Mouse (Mus musculus): ENCODE data around the gene Nek3. TPM values are rescaled to one million over a fixed set of nuclear protein-coding genes. Genes with fewer than 3 reads are reported as not detected.

Gene Nek3
- 1 to 10 TPM; 2.5 to 3.6 TPM for total RNA-seq (2021)
- long read RNA-seq, experiment 1, result 0 reads
- long read RNA-seq, experiment 2, partial matches to known transcripts, result 0 of 3 reads
- long read RNA-seq, experiment 2, other reads (novel, unspliced or antisense), result 1 of 3 reads

DNA sequence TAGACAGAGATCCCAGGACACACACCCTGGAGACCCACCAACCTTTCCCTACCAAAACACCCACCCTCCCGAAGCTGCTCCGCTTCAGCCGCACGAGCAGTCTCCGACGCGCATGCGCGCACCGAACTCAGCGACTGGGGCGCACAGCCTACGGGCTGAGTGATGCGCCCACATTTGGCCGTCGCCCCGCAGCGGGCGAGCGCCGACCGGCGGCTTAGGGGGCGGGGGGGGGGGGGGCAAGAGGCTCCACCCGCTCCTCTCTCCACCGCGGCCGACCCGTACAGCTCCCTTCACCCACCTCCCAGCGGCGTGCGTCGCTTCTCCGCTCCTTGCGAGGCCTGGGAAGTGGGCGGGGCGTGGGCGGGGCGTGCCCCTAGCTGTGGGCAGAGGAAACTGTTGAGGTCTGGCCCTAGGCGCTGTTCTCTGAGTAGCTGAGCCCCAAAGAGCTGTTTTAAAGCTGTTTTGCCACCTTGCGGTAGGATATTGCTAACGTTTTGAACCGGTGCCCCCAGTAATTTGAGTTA lies at the start of gene Nek3:
Nek3 (minus strand) TSS at position 356 of the 524 bp plus-strand sequence.
- peak; percentile 91 for DNase-seq
- intact Hi-C loops (cut with DNase I; ENCODE audit: low total_unique reads), result no loop called here

DNA sequence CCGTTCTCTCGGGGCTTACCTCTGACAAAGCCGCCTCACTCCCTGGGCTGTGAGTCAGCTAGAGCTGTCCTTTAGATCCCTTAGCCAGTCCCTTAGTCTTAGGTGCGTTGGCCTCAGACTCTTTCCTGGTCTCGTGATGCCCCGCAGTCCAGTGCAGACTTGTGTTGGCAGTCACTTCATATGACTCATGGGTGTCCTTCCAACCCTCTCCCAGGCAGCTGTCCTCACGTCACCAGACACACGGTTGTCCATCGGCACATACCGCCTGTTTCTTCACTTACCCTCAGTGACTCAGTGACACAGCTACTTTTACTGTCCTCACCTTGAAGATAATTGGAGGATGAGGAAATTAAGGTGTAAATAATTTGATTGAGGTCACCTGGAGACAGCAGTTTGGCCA lies 48.6 kb upstream of the Nek3 start:
- no peak for DNase-seq
- intact Hi-C loops (cut with DNase I; ENCODE audit: low total_unique reads), result no loop called here

GRCm38 (mm10) chr8:22209012-22209411 lies 42.8 kb upstream of the Nek3 start:
- no peak for DNase-seq
- intact Hi-C loops (cut with DNase I; ENCODE audit: low total_unique reads), result no loop called here

DNA sequence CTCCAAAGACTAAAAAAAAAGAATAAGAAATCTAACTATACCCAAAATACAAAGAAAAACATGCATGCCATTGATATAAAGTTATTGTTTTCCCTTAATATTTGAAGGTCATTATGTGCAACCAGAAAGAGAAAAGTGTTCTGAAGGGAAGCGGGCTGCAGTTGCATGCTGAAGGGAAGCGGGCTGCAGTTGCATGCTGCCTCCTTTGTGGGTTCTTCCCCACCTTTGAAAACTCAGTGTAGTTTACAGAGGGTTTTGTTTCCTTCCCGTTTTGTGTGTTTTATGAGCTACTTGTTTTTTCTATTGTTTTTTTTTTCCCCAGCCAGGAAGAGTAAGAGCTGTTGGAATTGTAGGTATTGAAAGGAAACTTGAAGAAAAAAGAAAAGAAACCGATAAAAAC lies 41.3 kb upstream of the Nek3 start:
- no peak for DNase-seq
- intact Hi-C loops (cut with DNase I; ENCODE audit: low total_unique reads), result no loop called here

- intact Hi-C loops (cut with DNase I; ENCODE audit: low total_unique reads), result no loop called here
- no peak for DNase-seq
Observed at GRCm38 (mm10) chr8:22199481-22199880, 33.2 kb upstream of the Nek3 start.

- DNase-seq, result no peak
- intact Hi-C loops (cut with DNase I; ENCODE audit: low total_unique reads), result no loop called here
Observed at GRCm38 (mm10) chr8:22197914-22198313, 31.7 kb upstream of the Nek3 start.

DNA sequence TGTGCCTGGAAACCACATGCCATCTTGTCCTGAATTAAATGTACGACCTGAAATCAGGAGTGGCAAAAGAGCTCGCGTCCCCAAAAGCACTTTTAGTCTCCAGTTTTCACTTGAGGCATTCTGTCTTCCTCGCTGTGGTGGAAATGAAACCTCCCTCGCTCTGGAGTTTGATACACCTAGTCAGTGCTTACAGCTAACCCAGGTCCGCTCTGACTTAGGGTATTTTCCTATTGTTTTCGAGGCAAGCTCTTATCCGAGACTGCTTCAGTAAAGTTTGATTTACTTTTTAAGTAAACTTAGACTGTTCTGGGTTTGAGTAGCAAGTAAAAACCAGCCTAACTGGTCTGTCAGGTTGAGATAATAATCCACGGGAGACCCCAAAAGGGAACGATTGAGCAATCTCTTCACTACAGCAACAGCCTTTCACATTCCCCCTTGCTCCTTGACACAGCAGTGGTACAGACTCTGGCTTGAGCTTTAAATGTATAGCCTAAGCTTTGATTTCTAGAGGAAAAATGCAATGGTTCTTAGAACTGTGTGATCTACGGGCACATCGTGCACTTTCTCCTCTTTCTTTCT lies 27.3 kb upstream of the Nek3 start:
- intact Hi-C loops (cut with DNase I; ENCODE audit: low total_unique reads), result no loop called here

DNA sequence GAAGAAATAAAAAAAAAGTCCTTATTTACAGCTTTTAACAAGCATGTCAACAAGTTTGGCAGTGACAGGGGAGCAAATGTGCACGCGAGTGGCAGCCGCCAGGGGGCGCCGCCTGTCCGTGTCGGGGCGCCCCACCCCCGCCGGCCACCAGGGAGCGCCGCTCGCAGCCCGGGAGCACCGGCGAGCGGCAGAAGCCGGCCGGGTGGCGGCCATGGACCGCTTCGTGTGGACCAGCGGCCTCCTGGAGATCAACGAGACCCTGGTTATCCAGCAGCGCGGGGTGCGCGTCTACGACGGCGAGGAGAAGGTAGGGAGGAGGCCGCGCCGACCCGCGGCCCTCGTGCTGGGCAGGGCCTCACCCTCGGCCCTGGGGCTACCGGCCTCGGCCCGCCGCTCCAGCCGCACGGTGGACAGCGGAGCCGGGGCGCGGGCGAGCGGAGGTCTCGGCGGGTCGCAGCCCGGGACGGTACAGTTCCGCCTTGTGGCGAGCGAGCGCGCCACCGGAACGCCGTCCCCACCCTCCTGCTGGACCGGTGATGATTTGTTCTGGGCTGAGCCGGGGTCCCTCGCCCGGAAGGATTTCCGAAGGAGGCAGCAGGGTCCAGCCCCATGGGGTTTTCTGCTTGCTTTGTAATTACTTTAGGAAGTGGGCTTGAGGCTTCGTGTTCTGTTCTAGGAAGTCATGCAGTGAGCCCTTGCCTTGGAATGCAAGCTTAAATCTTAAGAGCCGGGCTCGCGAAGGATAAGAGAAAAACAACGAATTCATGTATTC lies 26.6 kb upstream of the Nek3 start, which contains the start of gene Vps36:
Vps36 (plus strand) TSS at position 150 of the 772 bp plus-strand sequence.
- peak; percentile 89 for DNase-seq
- intact Hi-C loops (cut with DNase I; ENCODE audit: low total_unique reads), result no loop called here

More for the DNA sequence above, 27.3 kb upstream of the Nek3 start:
- no peak for DNase-seq

GRCm38 (mm10) chr8:22185431-22186397 lies 19.5 kb upstream of the Nek3 start, which contains the start of gene Ckap2:
Gene Ckap2, minus strand, starts transcription at chr8:22185819.
- peak; percentile 91 for DNase-seq
- intact Hi-C loops (cut with DNase I; ENCODE audit: low total_unique reads), result loop anchor here (10.0 kb wide), 1 partner anchor 131 kb away; no protein-coding TSS in a partner anchor

DNA sequence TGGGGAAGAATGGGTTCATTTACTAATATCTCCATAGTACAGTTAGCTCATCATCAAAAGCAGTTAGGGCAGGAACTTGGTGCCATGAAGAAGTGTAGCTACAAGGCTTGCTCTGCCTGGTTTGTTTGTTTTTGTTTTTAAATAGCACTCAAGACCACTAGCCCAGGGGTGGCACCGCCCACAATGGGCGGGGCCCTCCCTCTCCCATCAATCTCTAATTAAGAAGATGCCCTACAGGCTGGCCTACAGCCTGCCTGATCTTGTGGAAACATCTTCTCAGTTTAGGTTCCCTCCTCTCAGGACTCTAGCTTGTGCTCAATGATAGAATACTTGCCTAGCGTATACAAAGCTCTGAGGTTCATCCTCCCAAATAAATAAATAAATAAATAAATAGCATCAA lies 18.6 kb upstream of the Nek3 start:
- no peak for DNase-seq
- intact Hi-C loops (cut with DNase I; ENCODE audit: low total_unique reads), result loop anchor here (10.0 kb wide), 1 partner anchor 130 kb away; no protein-coding TSS in a partner anchor

- intact Hi-C loops (cut with DNase I; ENCODE audit: low total_unique reads), result no loop called here
- DNase-seq, result no peak
Observed at GRCm38 (mm10) chr8:22175966-22176365, 9.7 kb upstream of the Nek3 start.

DNA sequence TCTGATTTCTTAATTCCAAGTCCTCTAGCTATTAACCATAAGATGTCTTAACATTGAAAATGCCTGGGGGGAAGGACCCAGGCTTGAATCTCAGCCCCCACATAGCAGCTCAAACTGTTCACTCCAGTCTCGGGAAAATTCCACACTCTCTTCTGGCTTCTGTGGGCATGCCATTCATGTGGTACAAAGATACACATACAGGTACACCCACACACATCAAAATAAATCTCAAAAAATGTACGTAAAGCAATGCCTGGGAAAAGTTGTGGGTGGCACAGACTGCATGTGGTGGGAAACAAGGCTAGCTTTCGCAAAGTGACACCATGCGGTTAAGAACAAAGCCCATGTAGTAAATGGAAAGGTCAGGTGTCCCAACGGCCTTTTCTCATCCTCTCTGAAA lies 2.9 kb upstream of the Nek3 start:
- no peak for DNase-seq
- intact Hi-C loops (cut with DNase I; ENCODE audit: low total_unique reads), result no loop called here

GRCm38 (mm10) chr8:22165251-22166079 lies 770 bp downstream of the Nek3 start:
- intact Hi-C loops (cut with DNase I; ENCODE audit: low total_unique reads), result no loop called here
- DNase-seq, result no peak

DNA sequence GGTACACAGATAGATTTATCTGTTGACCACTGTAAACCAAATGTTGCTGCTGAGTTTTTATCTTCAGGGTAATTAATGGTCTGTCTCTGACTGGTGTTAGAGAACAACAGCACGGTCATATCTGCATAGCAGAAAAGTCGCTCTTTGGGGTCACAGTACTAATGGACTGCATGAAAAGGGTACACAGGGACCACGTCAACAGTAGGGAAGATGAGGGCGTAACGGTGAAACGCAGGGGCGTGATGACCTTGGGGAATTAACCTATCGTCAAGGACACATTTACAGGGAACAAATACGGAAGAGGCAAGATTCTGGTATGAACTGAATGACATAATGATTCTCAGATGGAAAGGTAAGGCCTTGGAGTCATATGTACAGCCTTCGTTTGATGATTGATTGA lies 1.8 kb downstream of the Nek3 start:
- DNase-seq, result no peak
- intact Hi-C loops (cut with DNase I; ENCODE audit: low total_unique reads), result no loop called here

- intact Hi-C loops (cut with DNase I; ENCODE audit: low total_unique reads), result no loop called here
- no peak for DNase-seq
Observed at GRCm38 (mm10) chr8:22162206-22162605, 4.0 kb downstream of the Nek3 start.

DNA sequence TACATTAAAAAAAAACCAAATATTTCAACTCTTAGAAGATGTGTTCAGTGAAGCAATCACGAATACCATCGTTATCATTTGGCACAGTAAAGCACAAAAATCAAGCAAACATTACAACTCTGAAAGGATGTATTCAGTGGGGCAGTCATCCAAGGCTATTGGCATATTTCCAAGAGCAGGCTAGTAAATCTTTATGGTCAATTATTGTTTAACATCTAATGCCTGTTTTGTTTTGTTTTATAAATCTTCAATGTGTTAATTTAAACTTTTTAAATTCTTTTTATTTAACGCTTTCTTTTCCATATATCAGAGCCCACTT lies 15.9 kb downstream of the Nek3 start:
- intact Hi-C loops (cut with DNase I; ENCODE audit: low total_unique reads), result no loop called here
- no peak for DNase-seq

- intact Hi-C loops (cut with DNase I; ENCODE audit: low total_unique reads), result no loop called here
Observed at GRCm38 (mm10) chr8:22149643-22150344, 16.4 kb downstream of the Nek3 start.

GRCm38 (mm10) chr8:22148367-22148740 lies 17.9 kb downstream of the Nek3 start:
- DNase-seq, result no peak
- intact Hi-C loops (cut with DNase I; ENCODE audit: low total_unique reads), result no loop called here

More at GRCm38 (mm10) chr8:22149643-22150344, 16.4 kb downstream of the Nek3 start:
- DNase-seq, result no peak
